In genomic region chr3:151431507-151431906, GRCm38 (mm10) we compare ENCODE assay signal across 29 mouse cellular contexts. TPM values are rescaled to one million over a fixed set of nuclear protein-coding genes. Genes with fewer than 3 reads are reported as not detected.
DNase-seq lines count a peak whose midpoint lies in the region; ATAC-seq and TF ChIP-seq lines count a peak whose summit lies in the region.
"Had no signal": no experiment of that assay in that cellular context is flagged by ENCODE, and none has a peak within 500 bp of the region (broad histone marks: within the 10 kb centered on the region; RNA-seq: fewer than 3 reads in every experiment).

No protein-coding gene starts in this region.

- no peaks in the 10 kb centered on the region for H3K9me3 ChIP-seq in hindbrain, embryonic 11.5 days (ENCODE audit: control insufficient read depth, low read length)
- H3K9me3 ChIP-seq: embryonic facial prominence, embryonic 10.5 days; embryonic facial prominence, embryonic 13.5 days; forebrain, embryonic 10.5 days; forebrain, embryonic 13.5 days; heart, embryonic 10.5 days; heart, embryonic 13.5 days; hindbrain, embryonic 12.5 days; hindbrain, embryonic 15.5 days had no signal

- H3K27me3 ChIP-seq in C2C12 (ENCODE audit: control insufficient read depth, insufficient read depth, insufficient read length): no peaks in the 10 kb centered on the region
- no peaks in the 10 kb centered on the region for H3K27me3 ChIP-seq in Patski
- H3K27me3 ChIP-seq in hindbrain, embryonic 11.5 days (ENCODE audit: control insufficient read depth, insufficient read depth, low read length): no peaks in the 10 kb centered on the region
- H3K27me3 ChIP-seq in kidney, adult 2 months (replicated peaks; ENCODE audit: control insufficient read depth, insufficient read depth, low read length): no peaks in the 10 kb centered on the region
- H3K27me3 ChIP-seq: CH12.LX; embryonic facial prominence, embryonic 13.5 days; forebrain, embryonic 13.5 days; heart, embryonic 13.5 days; hindbrain, embryonic 12.5 days; hindbrain, embryonic 15.5 days had no signal

- no peaks in the 10 kb centered on the region for H3K79me2 ChIP-seq in C2C12 (ENCODE audit: control insufficient read depth, insufficient read depth)

- no peaks in the 10 kb centered on the region for H3K4me1 ChIP-seq in hindbrain, embryonic 11.5 days (replicated peaks; ENCODE audit: control insufficient read depth, insufficient read depth, low read length)
- no peaks in the 10 kb centered on the region for H3K4me1 ChIP-seq in kidney, adult 2 months (ENCODE audit: control insufficient read depth, insufficient read depth, low read length)
- H3K4me1 ChIP-seq: embryonic facial prominence, embryonic 10.5 days; embryonic facial prominence, embryonic 13.5 days; forebrain, embryonic 10.5 days; forebrain, embryonic 13.5 days; heart, embryonic 10.5 days; hindbrain, embryonic 12.5 days; hindbrain, embryonic 15.5 days had no signal

- H3K9ac ChIP-seq in hindbrain, embryonic 11.5 days (ENCODE audit: low read depth, low read length): no peak overlapping the region
- H3K9ac ChIP-seq: embryonic facial prominence, embryonic 13.5 days; forebrain, embryonic 13.5 days; heart, embryonic 13.5 days; hindbrain, embryonic 12.5 days; hindbrain, embryonic 15.5 days had no signal

- no peaks in the 10 kb centered on the region for H3K36me3 ChIP-seq in C2C12 (ENCODE audit: control insufficient read depth, insufficient read depth)
- no peaks in the 10 kb centered on the region for H3K36me3 ChIP-seq in hindbrain, embryonic 11.5 days (ENCODE audit: control insufficient read depth, insufficient read depth, low read length)
- no peaks in the 10 kb centered on the region for H3K36me3 ChIP-seq in kidney, adult 2 months (ENCODE audit: control insufficient read depth, insufficient read depth, low read length)
- H3K36me3 ChIP-seq: embryonic facial prominence, embryonic 10.5 days; embryonic facial prominence, embryonic 13.5 days; forebrain, embryonic 10.5 days; G1E; heart, embryonic 10.5 days; heart, embryonic 13.5 days; hindbrain, embryonic 12.5 days; hindbrain, embryonic 15.5 days had no signal

- H3K4me2 ChIP-seq in hindbrain, embryonic 11.5 days (replicated peaks; ENCODE audit: low read depth, low read length): no peak overlapping the region
- H3K4me2 ChIP-seq: embryonic facial prominence, embryonic 13.5 days; forebrain, embryonic 13.5 days; heart, embryonic 13.5 days; hindbrain, embryonic 12.5 days; hindbrain, embryonic 15.5 days had no signal

- CTCF ChIA-PET in Patski (lab: Charles Lee): interaction anchor here (1.3 to 1.9 kb wide), 3 partner anchors 14 to 31 kb away, joined by 3 to 6 read pairs (median 3); no protein-coding TSS in a partner anchor

- no peak overlapping the region for H3K27ac ChIP-seq in hindbrain, embryonic 11.5 days (ENCODE audit: low read depth, low read length)
- no peak overlapping the region for H3K27ac ChIP-seq in kidney, adult 2 months (ENCODE audit: insufficient read depth, low read depth, low read length)
- H3K27ac ChIP-seq: embryonic facial prominence, embryonic 10.5 days; embryonic facial prominence, embryonic 13.5 days; forebrain, embryonic 10.5 days; forebrain, embryonic 13.5 days; heart, adult 2 months; heart, embryonic 10.5 days; heart, embryonic 13.5 days; hindbrain, embryonic 12.5 days; hindbrain, embryonic 15.5 days had no signal

- in situ Hi-C loops in Patski (cut with MboI; ENCODE audit: low pct_unique_long_range_greater_than_20kb): no loop called here

- no peak overlapping the region for H3K4me3 ChIP-seq in C2C12 (ENCODE audit: insufficient read depth, poor library complexity, severe bottlenecking)
- no peak overlapping the region for H3K4me3 ChIP-seq in hindbrain, embryonic 11.5 days (ENCODE audit: low read depth, low read length)
- H3K4me3 ChIP-seq in kidney, adult 2 months (ENCODE audit: insufficient read depth, low read depth, low read length): no peak overlapping the region
- H3K4me3 ChIP-seq: embryonic facial prominence, embryonic 10.5 days; embryonic facial prominence, embryonic 13.5 days; forebrain, embryonic 10.5 days; forebrain, embryonic 13.5 days; heart, adult 2 months; heart, embryonic 10.5 days; heart, embryonic 13.5 days; hindbrain, embryonic 12.5 days; hindbrain, embryonic 15.5 days had no signal

- peak; percentile 31 for DNase-seq in 3134 (ENCODE audit: extremely low read depth, insufficient read length, low spot score)
- peak; percentile 56 for DNase-seq in Patski (ENCODE audit: low read depth, low spot score)
- DNase-seq in lung, postnatal 4 days: no peak
- no peak for DNase-seq in hindbrain, embryonic 11.5 days (ENCODE audit: low spot score)
- DNase-seq in kidney, adult 2 months: no peak
- DNase-seq: adrenal gland, adult 8-10 months; adrenal gland, postnatal 25 days; cerebellum, adult 18-20 months; cerebellum, adult 9-10 months; cerebellum, postnatal 14 days; gastrocnemius, postnatal 10 days; gastrocnemius, postnatal 36 days; heart, adult 2 months; heart, postnatal 14 days; heart, postnatal 4 days had no signal

- POLR2A ChIA-PET in Patski (lab: Charles Lee): no interaction called here

- no peak for TF ChIP-seq POLR2A in kidney, adult 2 months (IDR thresholded peaks at IDR 0.05; ENCODE audit: low read depth, low read length)

- no peaks in the 10 kb centered on the region for H3K79me3 ChIP-seq in C2C12 (ENCODE audit: low read depth)

- no peak for TF ChIP-seq CTCF in C2C12 (IDR thresholded peaks at IDR 0.05; ENCODE audit: control insufficient read depth, insufficient read depth, insufficient read length)
- TF ChIP-seq CTCF in Patski (IDR thresholded peaks at IDR 0.05): no peak
- no peak for TF ChIP-seq CTCF in kidney, adult 2 months (conservative IDR thresholded peaks at IDR 0.05; ENCODE audit: insufficient read depth, insufficient read length, low read depth, low read length)

- peak; percentile 99 for ATAC-seq in Patski
- 0 out of 2 replicates have a peak, but pooled peaks have one; percentile 29 for ATAC-seq in megakaryocyte progenitor cell, adult 5-6 weeks (replicated peaks; ENCODE audit: poor library complexity)
- no peak for ATAC-seq in hindbrain, embryonic 11.5 days (ENCODE audit: low FRiP score)
- ATAC-seq: forebrain, embryonic 13.5 days; forebrain, embryonic 16.5 days; intestine, postnatal 0 days had no signal

- WGBS in hindbrain, embryonic 11.5 days: 74% methylated on average over 2 of the region's 2 CpGs
- 72% methylated on average over 2 of the region's 2 CpGs for WGBS in kidney, adult 2 months

- no peak overlapping the region for H3ac ChIP-seq in C2C12 (ENCODE audit: control insufficient read depth, insufficient read length, low read depth)

TF ChIP-seq in C2C12, 6 proteins besides CTCF, POLR2A, EP300 and RAD21:
- TF ChIP-seq MAX (IDR thresholded peaks at IDR 0.05) (no peak), FOSL1 (IDR thresholded peaks at IDR 0.05; ENCODE audit: insufficient read depth, low read length, poor library complexity, severe bottlenecking) (peak; percentile 91), MYOD1 (IDR thresholded peaks at IDR 0.05; ENCODE audit: control insufficient read depth, insufficient read length, low read depth) (peak; percentile 24), MYOG (IDR thresholded peaks at IDR 0.05; ENCODE audit: control insufficient read depth, extremely low read depth, insufficient read length) (no peak), USF1 (IDR thresholded peaks at IDR 0.05; ENCODE audit: low read depth) (no peak), CEBPB (IDR thresholded peaks at IDR 0.05; ENCODE audit: low read depth) (no peak)

RNA-seq across cellular contexts. Expression of gene Adgrl4, which starts 6.2 kb away (rescaled TPM):
- polyA plus RNA-seq in C2C12 (2012; fragmentation: generic; extraction: Trizol) (not detected), Patski (2021) (not detected)
- total RNA-seq in megakaryocyte progenitor cell, adult 5-6 weeks (2015): 169 and 236 TPM in 2 replicates
- total RNA-seq in megakaryocyte progenitor cell, adult 5-6 weeks (2017): 133 and 193 TPM in 2 replicates
- polyA plus RNA-seq in hindbrain, embryonic 11.5 days (2014; fragmentation: Nextera tagmentation; extraction: Ambion mirVana): 7.7 and 8.7 TPM in 2 replicates
- polyA plus RNA-seq in kidney, adult 2 months (2012; rRNA removed): 27.1 and 35.1 TPM in 2 replicates
- total RNA-seq: CH12.LX had no signal
- polyA plus RNA-seq: G1E had no signal

Comparison
In these comparisons a context has a peak if more than half of its experiments do, and no peak if none do; other contexts are left out.
1. DNase-seq: peak in 3134 (single experiment) and Patski (single experiment); none in lung, postnatal 4 days (0 of 2), hindbrain, embryonic 11.5 days (single experiment) and kidney, adult 2 months (single experiment).